Mouse (Mus musculus) MEL-GATA-1-ER (cell line): ENCODE measurements at regions not wholly inside any gene's neighbourhood (a gene's known extent, or its start where the extent isn't known, plus 50 kb on each side); places are given as distances from the start of the nearest gene placed in this dataset.
A peak's percentile ranks its signal among the peaks of the same experiment; 100 is the strongest.
"Not testable (repeated sequence)": the region's sequence is repeated elsewhere in the genome, so short reads cannot be mapped to it uniquely, and the experiment has no call there.

Source experiments
- DNase-seq: peaks from one replicate; pipeline ENCODE4 v3.0.0-alpha.2; 2012; ENCODE audit warnings: low read depth; ENCODE audit errors: extremely low read depth

- no peak for DNase-seq
Measured at GRCm38 (mm10) chr1:35864246-35864645, 204.0 kb upstream of the Hs6st1 start.

DNA sequence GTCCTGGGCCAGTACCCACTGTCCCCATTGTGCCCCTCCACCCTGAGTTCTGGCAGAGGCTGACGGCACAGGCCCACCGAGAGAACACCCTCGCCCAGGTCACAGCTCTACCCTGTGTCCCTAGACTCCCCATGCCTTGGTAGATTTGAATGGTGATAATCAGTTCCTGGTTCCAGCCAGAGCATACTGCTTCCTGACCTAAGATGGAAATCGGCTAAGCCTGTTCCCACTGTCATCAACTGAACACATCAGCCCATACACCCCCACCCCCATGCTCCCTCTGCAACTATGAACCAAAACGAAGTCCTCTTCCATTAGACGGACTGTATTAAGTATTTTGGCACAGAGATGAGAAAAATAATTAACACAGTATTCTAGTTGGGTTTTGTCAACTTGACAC is 202.9 kb upstream of the Hs6st1 start:
- no peak for DNase-seq

DNA sequence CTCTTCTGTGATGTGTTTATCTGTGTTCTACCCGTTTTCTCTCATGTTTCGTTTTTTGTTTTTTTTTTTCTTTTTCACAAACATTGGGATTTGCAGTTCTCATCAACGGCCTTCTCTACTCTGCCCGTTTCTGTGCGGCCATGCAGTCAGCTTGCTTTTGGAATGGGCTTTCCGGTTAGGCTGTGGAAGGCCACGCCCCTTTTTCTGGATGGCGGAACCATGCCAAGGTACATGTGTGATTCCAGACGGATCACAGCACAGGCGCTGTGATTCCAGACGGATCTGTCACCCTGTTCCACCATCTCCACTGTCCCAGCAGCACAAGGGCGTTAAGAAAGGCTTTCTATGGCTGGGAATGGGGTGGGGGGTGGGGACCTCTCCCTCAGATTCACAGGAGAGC is 201.6 kb upstream of the Hs6st1 start:
- DNase-seq, result no peak

DNA sequence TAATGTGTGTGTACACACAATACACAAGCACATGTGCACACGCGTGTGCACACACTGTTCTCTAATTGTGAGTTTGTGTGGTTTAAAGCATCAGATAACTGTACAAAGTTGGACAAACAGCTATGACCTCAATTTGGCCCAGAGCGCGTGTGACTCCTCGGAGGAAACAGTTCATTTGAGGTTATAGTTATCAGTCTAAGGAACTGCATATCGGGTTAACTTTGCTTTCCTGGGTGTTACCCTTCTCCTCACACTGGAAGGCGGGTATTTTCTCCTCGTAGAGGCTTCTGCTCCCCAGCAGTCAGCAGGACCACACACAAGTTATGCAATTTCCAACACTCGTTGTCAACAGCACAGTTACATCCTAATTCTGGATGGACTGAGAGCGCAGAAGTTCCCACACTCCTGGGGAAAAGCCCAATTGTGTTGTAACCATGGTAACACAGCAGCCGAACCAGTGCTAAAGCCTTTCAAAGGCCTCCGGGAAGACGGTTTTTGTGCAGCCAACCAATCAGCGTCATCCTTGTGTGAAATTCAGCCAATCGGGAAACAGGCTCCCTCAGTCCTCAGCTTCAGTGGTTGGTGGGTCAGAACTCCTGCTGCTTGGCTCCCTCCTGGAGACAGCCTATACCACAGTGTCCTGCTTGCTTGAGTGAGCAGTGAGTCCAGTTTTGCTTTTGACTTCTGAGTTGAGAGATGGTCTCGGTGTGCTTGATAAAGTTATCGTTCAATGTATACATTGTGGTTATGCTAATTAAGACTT is 198.6 kb upstream of the Hs6st1 start:
- DNase-seq, result peak; percentile 100

- DNase-seq, result peak; percentile 71
Measured at GRCm38 (mm10) chr1:35870144-35870827, 197.9 kb upstream of the Hs6st1 start.

DNA sequence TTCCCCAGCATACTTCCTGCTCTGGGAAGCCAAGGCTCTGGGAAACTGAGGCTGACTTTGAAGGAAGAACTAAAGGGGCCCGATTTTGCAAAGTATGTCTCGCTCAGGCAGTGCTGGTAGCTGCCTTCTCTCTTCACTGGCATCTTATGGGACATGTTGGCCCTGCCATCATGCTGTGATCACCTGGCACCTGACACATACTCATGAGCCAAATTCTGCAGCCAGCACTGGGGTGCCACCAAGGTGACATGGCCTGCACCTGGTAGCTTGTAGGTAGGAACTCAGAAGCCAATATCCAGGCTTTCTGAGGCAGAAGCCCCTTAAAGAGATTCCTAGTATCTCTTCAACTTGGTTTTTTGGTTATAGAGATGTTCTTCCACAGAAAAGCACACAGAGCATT is 195.2 kb upstream of the Hs6st1 start:
- DNase-seq, result no peak

DNA sequence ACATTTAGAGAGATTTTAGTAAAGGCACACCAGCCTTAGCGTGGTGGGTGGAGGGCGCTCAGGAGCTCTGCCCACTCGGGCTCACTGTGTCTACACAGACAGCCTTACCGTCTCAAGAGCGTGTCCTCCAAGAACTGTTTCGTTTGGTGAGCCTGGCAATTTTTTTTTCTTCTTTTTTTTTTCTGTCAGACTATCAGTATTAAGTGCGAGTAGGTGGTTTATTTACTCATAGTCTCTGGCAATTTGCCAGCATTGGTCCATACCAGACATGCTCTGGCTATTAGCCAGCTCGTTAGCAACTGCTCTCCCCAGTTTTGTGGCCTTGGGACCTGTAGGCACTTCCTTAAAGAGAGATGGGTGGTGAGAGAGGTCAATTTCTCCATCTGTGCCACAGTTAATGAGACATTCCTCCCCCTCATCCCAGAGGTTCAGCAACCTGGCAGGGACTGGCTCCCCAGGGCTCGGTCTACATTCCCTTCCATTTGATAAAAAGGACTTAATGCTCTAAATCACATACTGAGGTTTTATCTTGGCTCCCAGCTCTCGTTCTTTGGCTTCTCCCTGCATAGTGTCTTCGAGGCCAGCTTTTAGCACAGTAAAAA is 192.9 kb upstream of the Hs6st1 start:
- peak; percentile 62 for DNase-seq

- DNase-seq, result no peak
Measured at GRCm38 (mm10) chr1:35878426-35878825, 189.8 kb upstream of the Hs6st1 start.

- no peak for DNase-seq
Measured at GRCm38 (mm10) chr1:35879388-35880093, 188.7 kb upstream of the Hs6st1 start.

DNA sequence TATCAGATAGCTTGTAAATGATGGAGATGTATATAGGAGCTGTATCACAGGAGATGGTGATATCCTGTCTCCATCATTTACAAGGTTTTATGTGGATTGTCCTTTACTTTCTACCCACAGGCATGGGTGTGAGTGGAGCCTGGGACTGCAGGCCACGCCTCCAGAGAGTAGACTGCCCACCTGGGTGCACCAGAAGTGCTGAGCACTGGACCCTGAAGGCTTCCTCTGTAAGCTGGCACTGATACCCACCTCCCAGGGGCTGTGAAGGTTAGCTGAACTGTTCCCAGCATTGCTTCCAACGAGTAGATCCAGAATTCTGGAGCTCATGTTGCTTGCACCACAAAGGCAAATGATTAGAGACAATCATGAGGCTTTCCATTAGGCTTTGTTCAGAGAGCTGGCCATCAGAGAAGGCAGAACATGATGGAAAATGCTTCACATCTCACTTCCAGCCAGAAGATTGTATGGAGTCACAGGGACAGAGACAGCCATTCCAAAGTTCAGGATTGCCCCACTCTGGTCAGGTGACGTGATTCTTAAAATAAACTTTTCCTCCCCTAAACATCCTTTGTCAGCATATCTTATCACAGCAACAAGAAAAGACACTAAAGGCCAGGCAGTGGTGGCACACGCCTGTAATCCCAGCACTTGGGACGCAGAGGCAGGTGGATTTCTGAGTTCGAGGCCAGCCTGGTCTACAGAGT is 187.5 kb upstream of the Hs6st1 start:
- DNase-seq, result no peak

DNA sequence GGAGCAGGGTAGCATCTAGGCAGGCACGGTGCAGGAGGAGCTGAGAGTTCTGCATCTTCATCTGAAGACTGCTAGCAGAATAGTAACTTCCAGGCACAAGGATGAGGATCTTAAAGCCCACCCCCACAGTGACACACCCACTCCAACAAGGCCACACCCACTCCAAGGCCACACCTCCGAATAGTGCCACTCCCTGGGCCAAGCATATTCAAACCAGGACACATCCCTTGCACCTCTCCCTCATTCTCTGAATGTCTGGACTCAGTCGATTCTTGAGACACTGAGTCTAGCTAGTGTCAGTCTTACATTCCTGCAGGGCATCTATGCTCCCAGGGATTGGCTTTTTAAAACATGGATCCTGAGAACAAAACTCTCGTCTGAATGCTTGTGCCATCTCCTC is 186.7 kb upstream of the Hs6st1 start:
- no peak for DNase-seq

- DNase-seq, result no peak
Measured at GRCm38 (mm10) chr1:35882101-35882500, 186.1 kb upstream of the Hs6st1 start.

DNA sequence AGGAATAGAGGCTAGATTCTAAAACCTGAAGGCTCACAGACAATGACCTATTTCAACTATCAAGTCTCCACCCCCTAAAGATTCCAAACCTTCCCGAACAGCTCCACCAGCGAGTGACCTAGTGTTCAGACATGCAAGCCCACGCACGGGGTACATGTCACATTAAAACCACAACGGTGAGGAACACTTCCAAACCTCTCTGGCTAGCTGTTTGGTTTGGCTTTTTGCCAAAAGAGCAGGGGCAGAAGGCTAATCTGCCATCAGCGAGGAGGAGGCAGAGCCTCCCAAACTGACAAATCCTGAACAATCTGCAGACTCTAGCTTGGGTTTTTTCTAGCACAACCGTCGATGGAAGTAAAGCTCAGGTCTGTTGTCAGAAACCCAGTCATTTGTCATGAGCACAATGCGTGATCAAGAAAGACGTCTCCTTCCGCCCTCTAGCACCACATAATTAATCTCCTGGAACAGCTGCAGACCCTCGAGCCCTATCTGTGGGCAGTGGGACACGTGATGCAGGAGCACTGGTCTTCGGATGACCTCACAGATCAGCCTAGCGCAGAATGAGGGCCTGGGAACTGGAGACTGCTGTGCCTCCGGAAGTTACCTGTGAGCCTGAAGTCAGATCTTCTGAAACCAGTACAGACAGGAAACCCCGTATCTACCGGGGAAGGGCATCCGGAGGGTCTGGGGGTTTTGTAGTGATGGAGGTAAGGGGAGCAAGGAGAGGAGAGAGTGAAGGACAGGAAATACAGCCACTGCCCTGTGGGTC is 178.3 kb upstream of the Hs6st1 start:
- no peak for DNase-seq

DNA sequence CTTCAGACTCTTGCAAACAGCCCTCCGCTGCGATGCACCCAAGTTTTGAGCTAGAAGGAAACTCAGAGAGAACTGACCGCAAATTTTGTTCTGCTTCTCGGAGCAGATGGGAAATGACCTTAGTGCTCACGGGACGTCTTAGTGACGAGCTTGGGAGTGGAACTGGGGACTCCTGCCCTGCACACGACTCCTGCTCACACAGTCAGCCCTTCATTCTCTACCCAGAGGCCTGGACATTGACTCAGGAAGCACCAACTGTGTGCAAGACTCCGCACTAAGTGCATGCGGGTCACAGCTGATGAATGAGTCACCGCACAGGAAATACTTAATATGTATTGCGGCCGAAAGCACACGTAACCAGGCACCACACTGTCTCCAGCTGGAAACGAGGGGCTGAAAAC is 177.7 kb upstream of the Hs6st1 start:
- no peak for DNase-seq

DNA sequence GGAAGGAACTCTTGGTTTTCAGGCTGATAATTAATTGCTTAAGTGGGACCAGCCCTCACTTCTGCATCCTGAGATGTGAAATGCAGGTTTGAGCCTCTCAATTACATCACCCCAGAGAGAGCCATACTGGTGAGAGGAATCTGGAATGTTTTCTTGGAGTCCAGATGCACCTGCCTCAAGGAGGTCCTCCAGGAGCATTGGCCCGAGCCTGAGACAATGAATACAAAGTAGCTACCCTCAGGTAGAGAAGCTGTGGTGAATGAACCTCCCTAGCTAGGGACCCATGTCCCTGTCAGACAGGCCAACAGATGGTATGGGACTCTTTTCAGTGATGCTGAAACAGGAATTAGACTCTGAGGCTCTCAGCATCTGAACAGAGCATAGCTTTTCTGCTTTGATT is 168.7 kb upstream of the Hs6st1 start:
- no peak for DNase-seq

GRCm38 (mm10) chr1:35904001-35904547 is 164.1 kb upstream of the Hs6st1 start:
- no peak for DNase-seq

GRCm38 (mm10) chr1:35913551-35913950 is 154.6 kb upstream of the Hs6st1 start:
- no peak for DNase-seq

DNA sequence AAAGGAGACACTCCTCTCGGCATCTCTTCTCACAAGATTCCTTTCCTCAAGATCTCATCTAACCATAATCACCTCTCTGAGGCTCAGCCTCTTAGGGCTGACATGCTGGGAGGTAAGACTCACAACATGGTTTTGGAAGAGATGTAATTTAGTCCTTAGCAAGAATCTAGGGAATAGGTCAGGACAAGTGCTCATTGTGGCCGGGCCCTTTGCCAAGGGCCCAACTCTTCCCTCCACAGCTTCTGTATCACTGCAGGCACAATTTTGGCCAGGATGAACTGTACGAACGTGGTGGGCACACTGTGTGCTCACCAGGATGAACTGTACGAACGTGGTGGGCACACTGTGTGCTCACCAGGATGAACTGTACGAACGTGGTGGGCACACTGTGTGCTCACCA is 154.0 kb upstream of the Hs6st1 start:
- not testable (repeated sequence) for DNase-seq

DNA sequence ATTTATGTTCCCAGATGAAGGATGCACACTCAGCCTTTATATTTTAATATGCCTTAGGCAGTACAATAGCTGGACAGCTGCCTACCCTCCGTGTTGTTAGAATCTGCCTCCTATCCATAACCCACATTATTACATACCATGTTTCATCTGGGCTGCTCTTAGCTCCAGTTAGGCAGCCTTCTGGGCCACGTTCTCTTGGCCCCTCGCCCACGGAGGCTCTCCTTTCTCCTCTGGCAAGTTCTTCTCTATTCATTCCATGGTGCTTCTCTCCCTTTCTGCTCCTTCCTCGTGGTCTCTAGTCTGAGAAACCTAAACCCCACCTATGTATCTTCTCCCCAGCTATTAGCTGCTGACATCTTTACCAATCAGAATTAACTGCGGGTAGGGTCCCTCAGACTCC is 152.7 kb upstream of the Hs6st1 start:
- DNase-seq, result no peak
